Mouse (Mus musculus): ENCODE measurements around the gene Gxylt2. TPM values are rescaled to one million over a fixed set of nuclear protein-coding genes. Genes with fewer than 3 reads are reported as not detected.
A peak's percentile ranks its signal among the peaks of the same experiment; 100 is the strongest.

Gene Gxylt2
- polyA plus RNA-seq, 1 experiment from 2014 or later, result 0.13 TPM

DNA sequence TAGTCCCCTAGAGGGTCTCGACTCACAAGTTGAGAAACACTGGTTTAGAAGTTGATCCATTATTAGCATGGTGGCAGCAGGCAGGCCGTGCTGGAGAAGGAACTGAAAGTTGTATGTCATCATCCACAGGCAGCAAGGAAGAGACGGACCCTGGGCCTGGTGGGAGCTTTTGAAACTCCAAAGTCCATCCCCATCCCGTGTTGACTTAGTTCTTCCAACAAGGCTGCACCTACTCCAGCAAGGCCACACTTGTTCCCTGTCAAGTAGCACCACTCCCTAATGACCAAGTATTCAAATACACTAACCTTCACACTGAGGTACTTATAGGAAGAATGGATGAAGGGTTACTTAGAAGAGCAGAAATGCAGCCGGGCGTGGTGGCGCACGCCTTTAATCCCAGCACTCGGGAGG, 146.1 kb downstream of the Gxylt2 start:
- no peaks in the 10 kb centered on the region for H3K27me3 ChIP-seq
- WGBS (ENCODE audit: insufficient replicate concordance), result 67% methylated on average over 9 of the region's 9 CpGs
- DNase-seq (no peak), ATAC-seq (ENCODE audit: low read depth) (peak; percentile 50; the same call in 1 of the 2 replicates)
- no peak overlapping the region for H3K4me2 ChIP-seq
- H3K27ac ChIP-seq, result 0 out of 2 replicates have a peak overlapping the region, but pooled peaks have one; percentile 16
- no peak overlapping the region for H3K9ac ChIP-seq
- no peak overlapping the region for H3K4me3 ChIP-seq (replicated peaks)
- no peaks in the 10 kb centered on the region for H3K9me3 ChIP-seq (replicated peaks)
- peaks cover 46% of the 10 kb centered on the region for H3K36me3 ChIP-seq
- H3K4me1 ChIP-seq (replicated peaks), result peaks cover 39% of the 10 kb centered on the region

DNA sequence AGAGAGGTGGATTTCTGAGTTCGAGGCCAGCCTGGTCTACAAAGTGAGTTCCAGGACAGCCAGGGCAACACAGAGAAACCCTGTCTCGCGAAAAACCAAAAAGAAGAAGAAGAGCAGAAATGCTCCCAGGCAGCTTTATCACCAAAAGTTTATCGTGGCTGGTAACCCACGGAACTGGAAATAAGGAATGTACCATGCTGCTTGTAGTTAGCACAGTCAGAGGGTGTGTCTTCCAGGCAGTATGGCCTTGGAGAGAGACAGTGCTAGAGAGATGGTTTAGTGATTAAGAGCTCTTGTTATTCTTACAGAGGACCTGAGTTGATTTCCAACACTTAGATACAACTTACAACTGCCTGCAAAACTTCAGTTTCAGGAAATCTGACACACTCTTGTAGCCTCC, 146.5 kb downstream of the Gxylt2 start:
- Histone ChIP-seq H3K4me2 (no peak overlapping the region), H3K9ac (no peak overlapping the region), H3K9me3 (replicated peaks) (no peaks in the 10 kb centered on the region), H3K27ac (peak overlapping the region; percentile 16; the same call in 1 of the 2 replicates), H3K27me3 (no peaks in the 10 kb centered on the region), H3K4me3 (replicated peaks) (no peak overlapping the region), H3K36me3 (peaks cover 44% of the 10 kb centered on the region), H3K4me1 (replicated peaks) (peaks cover 35% of the 10 kb centered on the region)
- WGBS (ENCODE audit: insufficient replicate concordance), result 35% methylated on average over 5 of the region's 5 CpGs
- ATAC-seq (ENCODE audit: low read depth), result no peak
- no peak for DNase-seq

Other genes starting within 250 kb of the Gxylt2 start
- gene Shq1, start 33.6 kb upstream of the Gxylt2 start, polyA plus RNA-seq (2015; fragmentation: Nextera tagmentation; extraction: Ambion mirVana), result 15.3 and 16.4 TPM in 2 replicates
- 10.6 and 11.0 TPM in 2 replicates for gene Ppp4r2, start 128.9 kb downstream of the Gxylt2 start, polyA plus RNA-seq (2015; fragmentation: Nextera tagmentation; extraction: Ambion mirVana)